Mouse (Mus musculus): ENCODE data around the gene Epb41l3.

DNA sequence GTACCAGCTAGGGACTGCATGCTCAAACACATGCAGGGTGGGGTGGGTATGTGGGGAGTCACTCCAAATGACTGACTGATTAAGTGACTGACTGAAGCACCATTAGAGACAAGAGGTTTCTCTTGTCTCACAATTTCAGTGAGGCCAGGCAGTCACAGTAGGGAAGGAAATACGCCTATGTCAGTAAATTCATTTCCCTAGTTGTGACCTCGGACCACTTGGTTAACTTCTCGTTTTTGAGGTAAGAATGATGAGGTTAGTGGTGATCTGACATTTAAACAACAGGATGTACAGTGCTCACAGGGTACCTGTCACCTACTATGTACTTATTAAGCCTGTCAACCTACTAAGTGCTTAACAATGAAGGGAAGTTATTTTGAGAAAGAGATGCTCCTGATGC lies 67.5 kb downstream of the Epb41l3 start:
- TF ChIP-seq CTCF (IDR thresholded peaks at IDR 0.05; ENCODE audit: extremely low read depth, insufficient read depth, insufficient read length, insufficient replicate concordance): no peak
- TF ChIP-seq POLR2A (IDR thresholded peaks at IDR 0.05; ENCODE audit: low read depth, low read length): no peak
